Mouse (Mus musculus) testis, adult 2 months (tissue): Measurements from ENCODE around the gene Kdelr3. TPM values are rescaled to one million over a fixed set of nuclear protein-coding genes. Genes with fewer than 3 reads are reported as not detected.

Experiments
- H3K27ac ChIP-seq: fragments of 200-500 bp; 2 replicates; pipeline ENCODE4 v1.5.1; 2012; ENCODE audit warnings: low read depth, low read length; ENCODE audit not compliant: control insufficient read depth, insufficient read depth
- H3K27me3 ChIP-seq: fragments of 200-500 bp; 2 replicates; pipeline ENCODE4 v1.6.1; 2012; ENCODE audit warnings: mild to moderate bottlenecking, low read length, moderate library complexity; ENCODE audit not compliant: control insufficient read depth, insufficient read depth
- H3K36me3 ChIP-seq: fragments of 200-500 bp; 2 replicates; pipeline ENCODE4 v1.6.1; 2012; ENCODE audit warnings: mild to moderate bottlenecking, low read length; ENCODE audit not compliant: control insufficient read depth, insufficient read depth
- H3K4me1 ChIP-seq: fragments of 200-500 bp; 2 replicates; pipeline ENCODE4 v1.6.1; 2012; ENCODE audit warnings: low read length; ENCODE audit not compliant: control insufficient read depth, insufficient read depth
- H3K4me3 ChIP-seq: fragments of 200-500 bp; 2 replicates; pipeline ENCODE4 v1.5.1; 2012; ENCODE audit warnings: low read depth, mild to moderate bottlenecking, low read length, moderate library complexity, mixed read lengths; ENCODE audit not compliant: control insufficient read depth
- CTCF ChIP-seq: fragments of 200-500 bp; IDR thresholded peaks from 2 replicates; pipeline ENCODE4 v1.5.1; 2012; ENCODE audit warnings: low read depth, mild to moderate bottlenecking, inconsistent platforms, low read length, moderate library complexity; ENCODE audit not compliant: control insufficient read depth, insufficient read depth, insufficient replicate concordance
- POLR2A ChIP-seq: fragments of 200-500 bp; IDR thresholded peaks from 2 replicates; pipeline ENCODE4 v1.6.1; 2012; ENCODE audit warnings: low read depth, mild to moderate bottlenecking, inconsistent platforms, low read length, moderate library complexity; ENCODE audit not compliant: control insufficient read depth
- polyA plus RNA-seq: library from polyadenylated mRNA; depleted of rRNA; stranded (reverse); fragments of >200 nt; gene quantifications from 2 replicates; pipeline ENCODE4 v1.2.3, GENCODE M21; 2012

Kdelr3 gene
- polyA plus RNA-seq, 1 experiment = 2.3 TPM

GRCm38 (mm10) chr15:79517710-79518109, 1.5 kb downstream of the Kdelr3 start:
- Histone ChIP-seq H3K4me3 (no peak overlapping the region), H3K27me3 (no peaks in the 10 kb centered on the region), H3K36me3 (no peaks in the 10 kb centered on the region), H3K4me1 (peaks cover 16% of the 10 kb centered on the region), H3K27ac (no peak overlapping the region)
- TF ChIP-seq POLR2A = no peak
- TF ChIP-seq CTCF = no peak

- no peaks in the 10 kb centered on the region for H3K27me3 ChIP-seq
- TF ChIP-seq CTCF (no peak), POLR2A (no peak)
- H3K27ac ChIP-seq = no peak overlapping the region
These were observed 2.4 kb downstream of the Kdelr3 start for GRCm38 (mm10) chr15:79518571-79518970.

GRCm38 (mm10) chr15:79519400-79520220, 3.4 kb downstream of the Kdelr3 start:
- H3K27ac ChIP-seq = no peak overlapping the region
- no peaks in the 10 kb centered on the region for H3K27me3 ChIP-seq

More at GRCm38 (mm10) chr15:79518571-79518970, 2.4 kb downstream of the Kdelr3 start:
- Histone ChIP-seq H3K4me3 (no peak overlapping the region), H3K36me3 (no peaks in the 10 kb centered on the region), H3K4me1 (peaks cover 16% of the 10 kb centered on the region)

GRCm38 (mm10) chr15:79525564-79525963, 9.4 kb downstream of the Kdelr3 start:
- TF ChIP-seq POLR2A (no peak), CTCF (no peak)
- H3K4me1 ChIP-seq = no peaks in the 10 kb centered on the region
- no peaks in the 10 kb centered on the region for H3K36me3 ChIP-seq
- no peaks in the 10 kb centered on the region for H3K27me3 ChIP-seq
- no peak overlapping the region for H3K4me3 ChIP-seq
- no peak overlapping the region for H3K27ac ChIP-seq

More at GRCm38 (mm10) chr15:79519400-79520220, 3.4 kb downstream of the Kdelr3 start:
- no peak for TF ChIP-seq CTCF
- no peak for TF ChIP-seq POLR2A
- H3K4me3 ChIP-seq = no peak overlapping the region
- H3K36me3 ChIP-seq = no peaks in the 10 kb centered on the region
- peaks cover 16% of the 10 kb centered on the region for H3K4me1 ChIP-seq

- Histone ChIP-seq H3K27me3 (no peaks in the 10 kb centered on the region), H3K36me3 (no peaks in the 10 kb centered on the region), H3K27ac (no peak overlapping the region), H3K4me3 (no peak overlapping the region), H3K4me1 (no peaks in the 10 kb centered on the region)
- TF ChIP-seq CTCF (no peak), POLR2A (no peak)
These were observed 10.0 kb downstream of the Kdelr3 start for GRCm38 (mm10) chr15:79525979-79526768.

- H3K27ac ChIP-seq = no peak overlapping the region
- TF ChIP-seq POLR2A = no peak
- H3K27me3 ChIP-seq = no peaks in the 10 kb centered on the region
- no peaks in the 10 kb centered on the region for H3K4me1 ChIP-seq
- no peaks in the 10 kb centered on the region for H3K36me3 ChIP-seq
- H3K4me3 ChIP-seq = no peak overlapping the region
These were observed 11.0 kb downstream of the Kdelr3 start for GRCm38 (mm10) chr15:79527192-79527591.

GRCm38 (mm10) chr15:79527991-79528639, 11.9 kb downstream of the Kdelr3 start:
- TF ChIP-seq CTCF = no peak
- TF ChIP-seq POLR2A = no peak
- 0 out of 2 replicates have a peak, but pooled peaks cover 2% of the 10 kb centered on the region for H3K36me3 ChIP-seq
- H3K27ac ChIP-seq = no peak overlapping the region
- no peaks in the 10 kb centered on the region for H3K4me1 ChIP-seq
- no peaks in the 10 kb centered on the region for H3K27me3 ChIP-seq
- no peak overlapping the region for H3K4me3 ChIP-seq
